ENCODE assay signal across 18 mouse cellular contexts in genomic region chr1:133941158-133941860, GRCm38 (mm10). TPM values are rescaled to one million over a fixed set of nuclear protein-coding genes. Genes with fewer than 3 reads are reported as not detected.
DNase-seq lines count a peak whose midpoint lies in the region; ATAC-seq and TF ChIP-seq lines count a peak whose summit lies in the region.
"Had no signal": no experiment of that assay in that cellular context is flagged by ENCODE, and none has a peak within 500 bp of the region (broad histone marks: within the 10 kb centered on the region; RNA-seq: fewer than 3 reads in every experiment).

No protein-coding gene starts in this region.

- no peak overlapping the region for H3K4me2 ChIP-seq in heart, embryonic 12.5 days
- no peak overlapping the region for H3K4me2 ChIP-seq in embryonic facial prominence, embryonic 12.5 days (replicated peaks)
- peak overlapping the region; percentile 27; the same call in 1 of the 2 replicates for H3K4me2 ChIP-seq in limb, embryonic 14.5 days (replicated peaks; ENCODE audit: low read depth, low read length, severe bottlenecking)
- H3K4me2 ChIP-seq: heart, embryonic 13.5 days had no signal

- no peaks in the 10 kb centered on the region for H3K27me3 ChIP-seq in heart, embryonic 12.5 days (replicated peaks)
- H3K27me3 ChIP-seq in E14TG2a.4 (ENCODE audit: insufficient read depth, low read length): no peaks in the 10 kb centered on the region; the same call in 1 of the 2 replicates
- no peaks in the 10 kb centered on the region for H3K27me3 ChIP-seq in embryonic facial prominence, embryonic 12.5 days
- no peaks in the 10 kb centered on the region for H3K27me3 ChIP-seq in limb, embryonic 14.5 days (ENCODE audit: control insufficient read depth, insufficient read depth, low read length)
- H3K27me3 ChIP-seq: heart, embryonic 13.5 days had no signal

- H3K9me3 ChIP-seq in heart, embryonic 12.5 days (replicated peaks): peaks cover 8% of the 10 kb centered on the region; the same call in 1 of the 2 replicates
- H3K9me3 ChIP-seq in E14TG2a.4 (ENCODE audit: low read length): peaks cover 18% of the 10 kb centered on the region
- peaks cover 4% of the 10 kb centered on the region; the same call in 1 of the 2 replicates for H3K9me3 ChIP-seq in embryonic facial prominence, embryonic 12.5 days
- H3K9me3 ChIP-seq in limb, embryonic 14.5 days (ENCODE audit: control insufficient read depth, low read length): no peaks in the 10 kb centered on the region

- no peak for TF ChIP-seq CTCF in E14TG2a.4 (conservative IDR thresholded peaks at IDR 0.05; ENCODE audit: low read length)

- no peak overlapping the region for H3K4me3 ChIP-seq in heart, embryonic 12.5 days
- peak overlapping the region; percentile 45 for H3K4me3 ChIP-seq in E14TG2a.4 (replicated peaks; ENCODE audit: low read length)
- no peak overlapping the region for H3K4me3 ChIP-seq in embryonic facial prominence, embryonic 12.5 days
- H3K4me3 ChIP-seq in limb, embryonic 14.5 days (replicated peaks; ENCODE audit: low read length): no peak overlapping the region
- H3K4me3 ChIP-seq: heart, embryonic 13.5 days had no signal

- no peak for TF ChIP-seq POLR2A in limb, embryonic 14.5 days (IDR thresholded peaks at IDR 0.05; ENCODE audit: borderline replicate concordance, extremely low read depth, insufficient read depth, insufficient read length)

- no peak for DNase-seq in heart, adult 8-10 months (ENCODE audit: low spot score)
- peak; percentile 72 for DNase-seq in limb, embryonic 14.5 days (ENCODE audit: low spot score)
- DNase-seq in cerebellum, postnatal 14 days: no peak
- no peak for DNase-seq in yolk sac, embryonic 10.5 days (ENCODE audit: low spot score)
- DNase-seq in urinary bladder, postnatal 25 days (ENCODE audit: low spot score): no peak
- DNase-seq: cerebellum, adult 2 months; gastrocnemius, postnatal 14 days; kidney, postnatal 36 days had no signal

- H3K36me3 ChIP-seq in heart, embryonic 12.5 days: no peaks in the 10 kb centered on the region
- no peaks in the 10 kb centered on the region for H3K36me3 ChIP-seq in E14TG2a.4 (ENCODE audit: insufficient read depth, low read length)
- no peaks in the 10 kb centered on the region for H3K36me3 ChIP-seq in embryonic facial prominence, embryonic 12.5 days
- no peaks in the 10 kb centered on the region for H3K36me3 ChIP-seq in limb, embryonic 14.5 days (ENCODE audit: control insufficient read depth, insufficient read depth, low read length)
- H3K36me3 ChIP-seq: heart, embryonic 13.5 days had no signal

- H3K9ac ChIP-seq in heart, embryonic 12.5 days: no peak overlapping the region
- no peak overlapping the region for H3K9ac ChIP-seq in embryonic facial prominence, embryonic 12.5 days
- no peak overlapping the region for H3K9ac ChIP-seq in limb, embryonic 14.5 days (ENCODE audit: low read depth, low read length, severe bottlenecking)
- H3K9ac ChIP-seq: heart, embryonic 13.5 days had no signal

- peak; percentile 22; the same call in 1 of the 2 replicates for ATAC-seq in heart, embryonic 12.5 days (ENCODE audit: insufficient number of reproducible peaks, low FRiP score)
- no peak for ATAC-seq in embryonic facial prominence, embryonic 12.5 days (ENCODE audit: insufficient number of reproducible peaks, insufficient read depth, low FRiP score, low TSS enrichment)
- peak; percentile 88 for ATAC-seq in limb, embryonic 14.5 days (ENCODE audit: low FRiP score, low read depth)
- ATAC-seq: forebrain, embryonic 16.5 days; intestine, embryonic 16.5 days had no signal

- WGBS in heart, embryonic 12.5 days: 52% methylated on average over 11 of the region's 11 CpGs
- 49% methylated on average over 11 of the region's 11 CpGs for WGBS in embryonic facial prominence, embryonic 12.5 days
- WGBS in limb, embryonic 14.5 days: 17% methylated on average over 11 of the region's 11 CpGs

- H3K4me1 ChIP-seq in heart, embryonic 12.5 days (replicated peaks): 0 out of 2 replicates have a peak, but pooled peaks cover 8% of the 10 kb centered on the region
- H3K4me1 ChIP-seq in E14TG2a.4 (replicated peaks; ENCODE audit: low read depth, low read length): peaks cover 10% of the 10 kb centered on the region
- H3K4me1 ChIP-seq in embryonic facial prominence, embryonic 12.5 days: peaks cover 14% of the 10 kb centered on the region
- H3K4me1 ChIP-seq in limb, embryonic 14.5 days (ENCODE audit: control insufficient read depth, insufficient read depth, low read length): peaks cover 11% of the 10 kb centered on the region

- H3K27ac ChIP-seq in heart, embryonic 12.5 days (ENCODE audit: poor library complexity, severe bottlenecking): no peak overlapping the region
- H3K27ac ChIP-seq in embryonic facial prominence, embryonic 12.5 days: peak overlapping the region; percentile 61; the same call in 1 of the 2 replicates
- H3K27ac ChIP-seq in limb, embryonic 14.5 days (replicated peaks; ENCODE audit: low read depth, low read length): peak overlapping the region; percentile 52; the same call in 1 of the 2 replicates
- H3K27ac ChIP-seq: heart, embryonic 13.5 days had no signal

RNA-seq across cellular contexts. Expression of gene Prelp, which starts 20.1 kb away (rescaled TPM):
- polyA plus RNA-seq in heart, embryonic 12.5 days (2016; fragmentation: Nextera tagmentation; extraction: Ambion mirVana): 2.5 and 2.7 TPM in 2 replicates
- 10 to 100 TPM; 26.0 to 28.4 (median 27.1) TPM for total RNA-seq in heart, adult 8-10 months (2022)
- 1.9 and 2.2 TPM in 2 replicates for polyA plus RNA-seq in embryonic facial prominence, embryonic 12.5 days (2016; fragmentation: Nextera tagmentation; extraction: Ambion mirVana)
- polyA plus RNA-seq in limb, embryonic 14.5 days (2012; rRNA removed): 24.5 and 30.3 TPM in 2 replicates
- 13.9 TPM in 2 replicates for polyA plus RNA-seq in limb, embryonic 14.5 days (2014; fragmentation: Nextera tagmentation; extraction: Ambion mirVana)
- total RNA-seq: hematopoietic stem cell, adult 5-6 weeks; neutrophil, adult 5-6 weeks had no signal

RNA-seq across cellular contexts. Expression of gene Optc, which starts 33.5 kb away (rescaled TPM):
- 0.22 and 0.66 TPM in 2 replicates for polyA plus RNA-seq in heart, embryonic 12.5 days (2016; fragmentation: Nextera tagmentation; extraction: Ambion mirVana)
- under 1 TPM in 2 of 4 experiments, not detected in 2; 0.31 to 0.44 TPM for total RNA-seq in heart, adult 8-10 months (2022)
- polyA plus RNA-seq in embryonic facial prominence, embryonic 12.5 days (2016; fragmentation: Nextera tagmentation; extraction: Ambion mirVana): 1.1 and 1.3 TPM in 2 replicates
- polyA plus RNA-seq in limb, embryonic 14.5 days (2012; rRNA removed): 2.4 and 3.7 TPM in 2 replicates
- 1.0 and 1.1 TPM in 2 replicates for polyA plus RNA-seq in limb, embryonic 14.5 days (2014; fragmentation: Nextera tagmentation; extraction: Ambion mirVana)
- total RNA-seq: hematopoietic stem cell, adult 5-6 weeks; liver, adult 2 months; megakaryocyte, adult 5-6 weeks; neutrophil, adult 5-6 weeks had no signal
- polyA plus RNA-seq: liver, adult 2 months had no signal
